Mouse (Mus musculus) lung, postnatal 0 days (tissue): Measurements from ENCODE around the gene Sync. TPM values are rescaled to one million over a fixed set of nuclear protein-coding genes. Genes with fewer than 3 reads are reported as not detected.

Experiments used
- ATAC-seq: fragments of 200-750 bp; cut with Nextera tagmentation; 2 replicates; pipeline ENCODE4 v1.8.0; 2017; ENCODE audit warnings: moderate library complexity
- DNase-seq: peaks from one replicate; pipeline ENCODE4 v3.0.0-alpha.2; 2016; ENCODE audit warnings: low spot score
- H3K27ac ChIP-seq: fragments of 300-500 bp; sonication (generic); 2 replicates; pipeline ENCODE4 v1.5.1; 2014; ENCODE audit warnings: antibody characterized with exemption, mild to moderate bottlenecking, low read length, mixed read lengths
- H3K27me3 ChIP-seq: fragments of 300-500 bp; sonication (generic); replicated peaks from 2 replicates; pipeline ENCODE4 v1.6.1; 2014; ENCODE audit warnings: low read length, mixed read lengths; ENCODE audit not compliant: insufficient read depth
- H3K36me3 ChIP-seq: fragments of 300-500 bp; sonication (generic); 2 replicates; pipeline ENCODE4 v1.6.1; 2014; ENCODE audit warnings: low read length, mixed read lengths; ENCODE audit not compliant: insufficient read depth
- H3K4me1 ChIP-seq: fragments of 300-500 bp; sonication (generic); 2 replicates; pipeline ENCODE4 v1.6.1; 2014; ENCODE audit warnings: antibody characterized with exemption, low read depth, low read length, mixed read lengths; ENCODE audit not compliant: insufficient read depth
- H3K4me2 ChIP-seq: fragments of 300-500 bp; sonication (generic); replicated peaks from 2 replicates; pipeline ENCODE4 v1.6.1; 2014; ENCODE audit warnings: low read depth, mild to moderate bottlenecking, low read length, moderate library complexity, mixed read lengths
- H3K4me3 ChIP-seq: fragments of 300-500 bp; sonication (generic); 2 replicates; pipeline ENCODE4 v1.5.1; 2014; ENCODE audit warnings: low read depth, low read length
- H3K9ac ChIP-seq: fragments of 300-500 bp; sonication (generic); replicated peaks from 2 replicates; pipeline ENCODE4 v1.6.1; 2014; ENCODE audit warnings: low read depth, mild to moderate bottlenecking
- H3K9me3 ChIP-seq: fragments of 300-500 bp; sonication (generic); 2 replicates; pipeline ENCODE4 v1.6.1; 2016; ENCODE audit warnings: low read length, mixed read lengths
- CTCF ChIP-seq: IDR thresholded peaks from 2 replicates; pipeline ENCODE4 v1.5.1; 2016; ENCODE audit warnings: antibody characterized with exemption, mild to moderate bottlenecking
- EP300 ChIP-seq: IDR thresholded peaks from 2 replicates; pipeline ENCODE4 v1.6.1; 2016; ENCODE audit warnings: antibody characterized with exemption, mild to moderate bottlenecking, control low read depth
- WGBS: fragments of 180-500 bp; shearing (Covaris S2); extraction: QIAGEN DNeasy Blood & Tissue Kit; methylation state at CpG from one replicate; pipeline ENCODE4 v1.1.7; 2014; 5-methylcytosine and 5-hydroxymethylcytosine counted together
- polyA plus RNA-seq: library from polyadenylated mRNA; unstranded; fragments of >200 nt; fragmentation: Nextera tagmentation; extraction: Ambion mirVana; gene quantifications from 2 replicates; pipeline ENCODE4 v1.2.1, GENCODE M21; 2015

The Sync gene
- polyA plus RNA-seq: 0.80 and 0.98 TPM in 2 replicates

- Histone ChIP-seq H3K27me3 (no peaks in the 10 kb centered on the region), H3K9ac (peak within 1 kb of the TSS; percentile 5; the same call in 1 of the 2 replicates), H3K4me3 (peak within 1 kb of the TSS; percentile 44), H3K27ac (no peak within 1 kb of the TSS), H3K4me1 (peaks cover 12% of the 10 kb centered on the region; the same call in 1 of the 2 replicates), H3K9me3 (no peaks in the 10 kb centered on the region), H3K36me3 (no peaks in the 10 kb centered on the region), H3K4me2 (peak within 1 kb of the TSS; percentile 94)
- DNase-seq (peak; percentile 34), ATAC-seq (peak; percentile 42)
- TF ChIP-seq CTCF (no peak), EP300 (no peak)
- under 1% methylated on average over 42 of the region's 53 CpGs for WGBS
Observed at GRCm38 (mm10) chr4:129287472-129287981, at the start of gene Sync. Gene Sync, plus strand, starts transcription at chr4:129287617.

DNA sequence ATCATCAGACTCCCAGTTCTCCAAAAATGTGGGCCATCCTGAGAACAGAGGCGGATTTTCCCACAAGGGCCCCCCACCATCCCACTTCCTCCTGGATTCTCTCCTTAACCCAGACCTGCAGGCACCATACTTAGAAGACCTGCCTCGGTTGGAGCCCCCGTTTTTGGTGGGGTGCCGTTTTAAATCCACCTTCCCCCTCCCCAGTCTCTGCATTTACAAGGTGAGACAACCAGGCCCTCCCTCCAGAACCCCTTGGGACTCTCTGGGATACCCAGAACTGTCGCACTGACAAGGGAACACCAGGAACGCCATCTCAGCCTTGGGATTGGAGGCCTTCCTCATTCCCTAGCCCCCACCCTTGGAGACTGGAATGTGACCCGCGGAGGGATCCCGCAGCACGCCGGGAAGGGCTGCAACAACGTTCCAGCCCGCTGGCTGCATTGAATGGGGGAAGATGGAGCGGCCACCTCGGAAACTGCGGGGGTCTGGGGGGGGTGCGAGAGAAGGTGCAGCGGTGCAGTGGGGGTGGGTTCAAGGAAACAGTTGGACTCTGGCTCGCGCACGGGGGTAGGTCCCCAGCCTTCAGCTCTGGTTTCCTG, 49.5 kb upstream of the Sync start:
- H3K36me3 ChIP-seq: no peaks in the 10 kb centered on the region
- no peak overlapping the region; the same call in 1 of the 2 replicates for H3K27ac ChIP-seq
- no peaks in the 10 kb centered on the region; the same call in 1 of the 2 replicates for H3K27me3 ChIP-seq
- TF ChIP-seq CTCF: no peak
- TF ChIP-seq EP300: no peak
- H3K9me3 ChIP-seq: no peaks in the 10 kb centered on the region
- peaks cover 17% of the 10 kb centered on the region; the same call in 1 of the 2 replicates for H3K4me1 ChIP-seq
- peak overlapping the region; percentile 91; the same call in 1 of the 2 replicates for H3K4me2 ChIP-seq
- H3K4me3 ChIP-seq: no peak overlapping the region
- H3K9ac ChIP-seq: no peak overlapping the region
- WGBS: 16% methylated on average over 20 of the region's 21 CpGs
- ATAC-seq (no peak), DNase-seq (peak; percentile 41)

GRCm38 (mm10) chr4:129238579-129239016, 48.8 kb upstream of the Sync start:
- no peaks in the 10 kb centered on the region for H3K9me3 ChIP-seq
- no peaks in the 10 kb centered on the region; the same call in 1 of the 2 replicates for H3K27me3 ChIP-seq
- TF ChIP-seq EP300: no peak
- TF ChIP-seq CTCF: no peak
- DNase-seq: peak; percentile 29
- WGBS: 2% methylated on average over 19 of the region's 23 CpGs
- H3K4me1 ChIP-seq: peaks cover 17% of the 10 kb centered on the region; the same call in 1 of the 2 replicates
- peak overlapping the region; percentile 91 for H3K4me2 ChIP-seq
- no peaks in the 10 kb centered on the region for H3K36me3 ChIP-seq
- ATAC-seq: no peak
- peak overlapping the region; percentile 47 for H3K4me3 ChIP-seq
- peak overlapping the region; percentile 19; the same call in 1 of the 2 replicates for H3K9ac ChIP-seq
- H3K27ac ChIP-seq: no peak overlapping the region

DNA sequence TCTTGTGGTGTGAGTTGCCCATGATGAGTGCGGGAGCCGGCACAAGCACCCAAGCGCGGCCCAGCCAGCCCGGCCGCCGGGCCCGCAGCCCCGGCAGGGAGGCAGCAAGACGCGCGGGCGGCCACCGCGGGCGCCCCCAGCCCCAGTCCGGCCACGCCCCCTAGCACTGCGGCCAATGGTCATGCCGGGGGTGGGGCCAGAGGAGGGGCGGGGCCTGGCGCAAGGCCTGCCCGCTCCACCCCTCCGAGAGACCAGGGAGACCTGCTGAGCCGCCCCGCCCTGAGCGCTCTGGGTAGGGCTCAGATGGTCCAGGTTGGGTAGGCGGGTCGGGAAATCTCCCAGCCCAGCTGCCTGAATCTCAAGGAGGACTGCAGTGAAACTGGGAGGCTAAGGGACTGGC, 48.3 kb upstream of the Sync start:
- ATAC-seq (peak; percentile 80), DNase-seq (peak; percentile 88)
- Histone ChIP-seq H3K9ac (peak overlapping the region; percentile 19; the same call in 1 of the 2 replicates), H3K9me3 (no peaks in the 10 kb centered on the region), H3K4me2 (peak overlapping the region; percentile 91), H3K27ac (no peak overlapping the region), H3K27me3 (no peaks in the 10 kb centered on the region; the same call in 1 of the 2 replicates), H3K36me3 (no peaks in the 10 kb centered on the region), H3K4me1 (peaks cover 17% of the 10 kb centered on the region; the same call in 1 of the 2 replicates), H3K4me3 (peak overlapping the region; percentile 47)
- 1% methylated on average over 14 of the region's 29 CpGs for WGBS
- TF ChIP-seq CTCF (no peak), EP300 (no peak)

- Histone ChIP-seq H3K4me1 (peaks cover 11% of the 10 kb centered on the region; the same call in 1 of the 2 replicates), H3K27ac (no peak overlapping the region), H3K9me3 (no peaks in the 10 kb centered on the region), H3K36me3 (no peaks in the 10 kb centered on the region), H3K27me3 (no peaks in the 10 kb centered on the region; the same call in 1 of the 2 replicates), H3K9ac (no peak overlapping the region), H3K4me3 (no peak overlapping the region), H3K4me2 (no peak overlapping the region)
- ATAC-seq: no peak
- TF ChIP-seq EP300: no peak
- TF ChIP-seq CTCF: no peak
- DNase-seq: no peak
- WGBS: 43% methylated on average over 6 of the region's 7 CpGs
Observed at GRCm38 (mm10) chr4:129241898-129242297, 45.5 kb upstream of the Sync start.

- TF ChIP-seq EP300 (no peak), CTCF (no peak)
- H3K4me1 ChIP-seq: peaks cover 11% of the 10 kb centered on the region; the same call in 1 of the 2 replicates
Observed at GRCm38 (mm10) chr4:129242327-129242726, 45.1 kb upstream of the Sync start.

More at GRCm38 (mm10) chr4:129242327-129242726, 45.1 kb upstream of the Sync start:
- DNase-seq (no peak), ATAC-seq (no peak)
- Histone ChIP-seq H3K27me3 (no peaks in the 10 kb centered on the region; the same call in 1 of the 2 replicates), H3K27ac (no peak overlapping the region), H3K36me3 (no peaks in the 10 kb centered on the region), H3K4me2 (no peak overlapping the region), H3K9me3 (no peaks in the 10 kb centered on the region), H3K9ac (no peak overlapping the region), H3K4me3 (no peak overlapping the region)
- WGBS: 43% methylated on average over 4 of the region's 4 CpGs
